Mouse (Mus musculus) small intestine, adult 2 months (tissue): ENCODE measurements at regions not wholly inside any gene's neighbourhood (a gene's known extent, or its start where the extent isn't known, plus 50 kb on each side); places are given as distances from the start of the nearest gene placed in this dataset.

Experiments
- H3K27ac ChIP-seq: fragments of 200-500 bp; 2 replicates; pipeline ENCODE4 v1.5.1; 2012; ENCODE audit warnings: low read depth, low read length, control low read depth, inconsistent platforms; ENCODE audit not compliant: insufficient read depth
- H3K27me3 ChIP-seq: fragments of 200-500 bp; 2 replicates; pipeline ENCODE4 v1.6.1; 2012; ENCODE audit warnings: mild to moderate bottlenecking, moderate library complexity, low read length, inconsistent platforms; ENCODE audit not compliant: control insufficient read depth, insufficient read depth
- H3K36me3 ChIP-seq: fragments of 200-500 bp; 2 replicates; pipeline ENCODE4 v1.6.1; 2012; ENCODE audit warnings: mild to moderate bottlenecking, low read length, control low read depth, inconsistent platforms; ENCODE audit not compliant: control insufficient read depth, insufficient read depth
- H3K4me1 ChIP-seq: fragments of 200-500 bp; 2 replicates; pipeline ENCODE4 v1.6.1; 2012; ENCODE audit warnings: low read length, inconsistent platforms, mixed read lengths; ENCODE audit not compliant: control insufficient read depth, insufficient read depth, insufficient read length
- H3K4me3 ChIP-seq: fragments of 200-500 bp; 2 replicates; pipeline ENCODE4 v1.5.1; 2012; ENCODE audit warnings: low read depth, mild to moderate bottlenecking, control low read depth, inconsistent platforms, low read length, moderate library complexity
- CTCF ChIP-seq: fragments of 200-500 bp; IDR thresholded peaks from 2 replicates; pipeline ENCODE4 v1.5.1; 2012; ENCODE audit warnings: low read depth, mild to moderate bottlenecking, control low read depth, inconsistent platforms, low read length, moderate library complexity, mixed read lengths; ENCODE audit not compliant: insufficient replicate concordance, insufficient read length; ENCODE audit errors: extremely low read depth
- POLR2A ChIP-seq: fragments of 200-500 bp; IDR thresholded peaks from 2 replicates; pipeline ENCODE4 v1.6.1; 2012; ENCODE audit warnings: low read depth, mild to moderate bottlenecking, control low read depth, inconsistent platforms, low read length, moderate library complexity
- WGBS: fragments of 180-500 bp; shearing (Covaris S2); methylation state at CpG from one replicate; pipeline ENCODE4 v1.1.7; 2018; 5-methylcytosine and 5-hydroxymethylcytosine counted together

- Histone ChIP-seq H3K4me1 (no peaks in the 10 kb centered on the region), H3K27me3 (no peaks in the 10 kb centered on the region), H3K36me3 (no peaks in the 10 kb centered on the region), H3K27ac (no peak overlapping the region), H3K4me3 (no peak overlapping the region)
- TF ChIP-seq POLR2A (no peak), CTCF (no peak)
- 71% methylated on average over 4 of the region's 4 CpGs for WGBS
Measured at GRCm38 (mm10) chr13:106562161-106562560, 374.6 kb downstream of the Ipo11 start.

DNA sequence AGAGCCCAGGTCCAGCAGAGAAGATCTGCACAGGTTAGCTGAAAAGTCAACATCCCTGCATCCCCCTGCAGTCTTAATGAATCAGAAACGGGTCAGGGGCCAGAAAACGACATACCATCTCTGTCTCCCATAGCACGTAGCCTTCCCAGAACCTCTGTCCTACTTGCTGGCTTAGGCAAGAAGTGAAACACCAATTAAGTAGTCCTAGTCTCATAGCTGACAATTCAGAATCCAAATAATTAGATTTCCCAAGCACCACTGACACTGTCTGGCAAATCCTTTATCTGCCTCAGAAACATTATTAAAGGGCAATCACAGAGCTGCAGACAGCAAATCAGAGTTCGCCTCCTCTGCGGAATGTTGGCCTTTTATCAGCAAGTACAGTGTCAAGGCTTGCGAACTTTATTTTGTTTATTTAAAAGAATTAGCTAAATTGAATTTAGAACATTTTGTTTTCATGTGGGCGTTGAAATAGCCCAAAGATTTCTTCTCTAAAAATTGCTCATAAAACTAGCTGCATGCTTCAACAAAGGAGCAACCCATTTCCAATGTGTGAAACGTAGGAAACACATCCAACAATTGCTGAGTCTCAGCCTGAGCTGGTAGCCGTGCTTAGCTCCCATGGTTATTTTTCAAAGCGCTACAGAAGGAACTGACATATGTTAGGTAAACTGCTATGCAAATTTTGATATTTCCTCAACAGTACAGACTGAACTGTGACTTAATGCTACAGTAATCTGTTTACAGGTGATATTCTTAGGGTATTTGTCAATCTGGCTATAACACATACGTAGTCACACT is 411.2 kb downstream of the Ipo11 start:
- Histone ChIP-seq H3K27ac (no peak overlapping the region), H3K4me3 (no peak overlapping the region), H3K36me3 (no peaks in the 10 kb centered on the region), H3K27me3 (no peaks in the 10 kb centered on the region), H3K4me1 (no peaks in the 10 kb centered on the region)
- TF ChIP-seq POLR2A (no peak), CTCF (no peak)
- 67% methylated on average over 11 of the region's 11 CpGs for WGBS

DNA sequence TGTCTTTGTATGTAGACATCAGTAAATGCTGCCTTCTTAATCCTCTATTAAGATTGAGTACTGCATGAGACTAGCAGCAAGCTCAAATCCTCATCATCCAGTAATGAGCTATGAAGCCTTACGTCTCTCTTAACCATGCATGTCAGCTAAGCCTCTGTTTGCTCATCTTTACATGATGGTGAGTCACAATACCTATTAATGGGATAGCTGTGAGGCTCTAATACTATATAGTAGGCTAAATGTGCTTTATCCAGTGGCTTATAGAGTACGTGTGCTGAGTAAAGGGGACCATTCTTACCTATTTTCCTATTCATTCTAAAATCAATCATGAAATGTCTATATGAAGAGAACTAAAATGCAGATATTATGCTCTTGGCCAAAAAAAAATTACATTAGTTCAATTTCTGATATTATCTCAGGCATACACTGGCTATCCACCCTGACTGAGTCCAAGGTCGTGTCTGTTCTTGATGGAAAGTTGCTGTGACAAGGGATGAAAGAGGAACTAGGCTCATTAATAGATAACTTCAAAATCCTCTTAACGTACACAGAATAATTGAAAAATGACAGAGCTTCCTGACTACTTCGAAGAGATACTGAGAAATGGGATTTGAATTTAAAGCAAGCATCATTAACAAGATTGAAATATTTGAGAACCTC is 422.1 kb downstream of the Ipo11 start:
- Histone ChIP-seq H3K4me3 (no peak overlapping the region), H3K27me3 (no peaks in the 10 kb centered on the region), H3K4me1 (no peaks in the 10 kb centered on the region), H3K27ac (no peak overlapping the region), H3K36me3 (no peaks in the 10 kb centered on the region)
- WGBS: 71% methylated on average over 5 of the region's 5 CpGs
- no peak for TF ChIP-seq POLR2A
- TF ChIP-seq CTCF: no peak

- no peak overlapping the region for H3K4me3 ChIP-seq
- H3K27ac ChIP-seq: no peak overlapping the region
- WGBS: 71% methylated on average over 4 of the region's 4 CpGs
- H3K4me1 ChIP-seq: no peaks in the 10 kb centered on the region
- no peaks in the 10 kb centered on the region for H3K36me3 ChIP-seq
- no peak for TF ChIP-seq CTCF
- no peak for TF ChIP-seq POLR2A
- H3K27me3 ChIP-seq: no peaks in the 10 kb centered on the region
Measured at GRCm38 (mm10) chr13:106513669-106514068, 423.1 kb downstream of the Ipo11 start.

GRCm38 (mm10) chr13:106510435-106510834 is 426.3 kb downstream of the Ipo11 start:
- no peak overlapping the region for H3K27ac ChIP-seq
- no peak overlapping the region for H3K4me3 ChIP-seq
- no peaks in the 10 kb centered on the region for H3K36me3 ChIP-seq
- TF ChIP-seq POLR2A: no peak
- TF ChIP-seq CTCF: no peak
- H3K4me1 ChIP-seq: no peaks in the 10 kb centered on the region
- WGBS: 84% methylated on average over 6 of the region's 6 CpGs
- no peaks in the 10 kb centered on the region for H3K27me3 ChIP-seq

DNA sequence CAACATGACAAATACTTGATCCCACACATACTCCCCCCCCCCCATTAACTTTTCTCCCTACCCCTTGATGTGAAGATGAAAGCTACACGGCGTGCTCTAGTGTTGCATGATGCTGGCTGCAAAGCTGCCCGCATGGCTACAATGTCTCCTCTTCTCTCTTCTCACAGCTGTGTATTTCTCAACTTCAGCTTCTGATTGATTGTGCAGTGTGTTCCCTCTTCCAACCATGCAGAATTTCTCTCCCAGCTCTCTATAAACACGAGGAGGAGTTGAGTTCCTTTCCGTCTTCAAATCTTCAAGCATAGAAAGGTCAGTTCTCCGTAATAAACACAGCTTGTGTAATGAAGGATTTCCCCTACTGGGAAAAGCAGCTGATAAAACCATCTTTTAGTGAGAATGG is 435.5 kb downstream of the Ipo11 start:
- Histone ChIP-seq H3K27ac (no peak overlapping the region), H3K4me1 (no peaks in the 10 kb centered on the region), H3K27me3 (no peaks in the 10 kb centered on the region), H3K4me3 (no peak overlapping the region), H3K36me3 (no peaks in the 10 kb centered on the region)
- TF ChIP-seq POLR2A: no peak
- 62% methylated on average over 6 of the region's 6 CpGs for WGBS

DNA sequence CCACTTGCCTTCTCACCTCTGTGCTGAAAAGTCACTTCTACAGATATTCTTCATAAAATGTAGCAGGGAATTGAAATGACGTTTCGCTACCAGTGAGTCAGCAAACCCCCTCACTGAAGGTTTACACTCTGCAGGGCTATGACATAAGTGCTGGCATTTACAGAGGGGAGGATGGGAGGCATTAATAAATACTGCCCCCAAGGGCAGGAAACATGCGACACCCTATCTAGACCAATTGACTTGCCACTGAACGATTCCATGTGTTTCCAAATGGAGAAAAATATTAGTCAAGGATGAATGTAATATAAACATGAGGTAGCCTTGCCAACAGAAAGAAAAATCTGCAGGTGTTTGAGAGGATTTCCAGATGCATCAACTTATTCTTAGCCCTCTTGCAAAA is 465.5 kb downstream of the Ipo11 start:
- no peak for TF ChIP-seq POLR2A
- no peak for TF ChIP-seq CTCF
- no peaks in the 10 kb centered on the region for H3K36me3 ChIP-seq
- no peak overlapping the region for H3K4me3 ChIP-seq
- no peak overlapping the region for H3K27ac ChIP-seq
- H3K27me3 ChIP-seq: no peaks in the 10 kb centered on the region
- H3K4me1 ChIP-seq: no peaks in the 10 kb centered on the region
- whole genome bisulfite sequencing: 72% methylated on average over 4 of the region's 4 CpGs
